Mouse (Mus musculus): ENCODE measurements around the gene Gm47841.

The Gm47841 gene

GRCm38 (mm10) chr15:101042613-101043012 lies 4.6 kb downstream of the Gm47841 start:
- DNase-seq (ENCODE audit: low spot score) = no peak

GRCm38 (mm10) chr15:101041966-101042365 lies 5.2 kb downstream of the Gm47841 start:
- no peak for DNase-seq (ENCODE audit: low spot score)

- DNase-seq (ENCODE audit: low spot score) = no peak
Observed at GRCm38 (mm10) chr15:101039651-101040050, 7.5 kb downstream of the Gm47841 start.

- DNase-seq (ENCODE audit: low spot score) = no peak
Observed at GRCm38 (mm10) chr15:101028960-101029359, 18.2 kb downstream of the Gm47841 start.

- no peak for DNase-seq (ENCODE audit: low spot score)
Observed at GRCm38 (mm10) chr15:101011352-101011751, 35.8 kb downstream of the Gm47841 start.

GRCm38 (mm10) chr15:101008386-101009010 lies 38.7 kb downstream of the Gm47841 start:
- no peak for DNase-seq (ENCODE audit: low spot score)

- DNase-seq (ENCODE audit: low spot score) = no peak
Observed at GRCm38 (mm10) chr15:101007236-101007635, 40.0 kb downstream of the Gm47841 start.

- peak; percentile 7 for DNase-seq (ENCODE audit: low spot score)
Observed at GRCm38 (mm10) chr15:101006251-101007040, 40.8 kb downstream of the Gm47841 start.

GRCm38 (mm10) chr15:101005717-101006116 lies 41.5 kb downstream of the Gm47841 start:
- DNase-seq (ENCODE audit: low spot score) = no peak

GRCm38 (mm10) chr15:101004538-101004937 lies 42.7 kb downstream of the Gm47841 start:
- no peak for DNase-seq (ENCODE audit: low spot score)

GRCm38 (mm10) chr15:101002466-101002865 lies 44.7 kb downstream of the Gm47841 start:
- DNase-seq (ENCODE audit: low spot score) = no peak

- no peak for DNase-seq (ENCODE audit: low spot score)
Observed at GRCm38 (mm10) chr15:101001685-101002084, 45.5 kb downstream of the Gm47841 start.

- no peak for DNase-seq (ENCODE audit: low spot score)
Observed at GRCm38 (mm10) chr15:100997090-100997489, 50.1 kb downstream of the Gm47841 start.

Measured in ovary, postnatal 10 days (tissue).